Comparison of ENCODE assay signal across 23 mouse cellular contexts in genomic region chr12:91585206-91585605, GRCm38 (mm10). TPM values are rescaled to one million over a fixed set of nuclear protein-coding genes. Genes with fewer than 3 reads are reported as not detected.
DNase-seq lines count a peak whose midpoint lies in the region; ATAC-seq and TF ChIP-seq lines count a peak whose summit lies in the region.
"Had no signal": no experiment of that assay in that cellular context is flagged by ENCODE, and none has a peak within 500 bp of the region (broad histone marks: within the 10 kb centered on the region; RNA-seq: fewer than 3 reads in every experiment).

No protein-coding gene starts in this region.

- no peaks in the 10 kb centered on the region for H3K27me3 ChIP-seq in lung, postnatal 0 days (replicated peaks; ENCODE audit: insufficient read depth, low read length)
- H3K27me3 ChIP-seq: heart, embryonic 13.5 days; hindbrain, embryonic 13.5 days; intestine, embryonic 15.5 days had no signal

- H3K4me2 ChIP-seq in lung, postnatal 0 days (replicated peaks; ENCODE audit: low read depth, low read length), result no peak overlapping the region
- H3K4me2 ChIP-seq: heart, embryonic 13.5 days; hindbrain, embryonic 13.5 days; intestine, embryonic 15.5 days had no signal

- H3K4me1 ChIP-seq in lung, postnatal 0 days (ENCODE audit: insufficient read depth, low read depth, low read length), result peaks cover 8% of the 10 kb centered on the region; the same call in 1 of the 2 replicates

- no peak overlapping the region for H3K27ac ChIP-seq in lung, postnatal 0 days (ENCODE audit: low read length)
- H3K27ac ChIP-seq in layer of hippocampus, adult 2 months, result no peak overlapping the region
- H3K27ac ChIP-seq: gastrocnemius, adult 2 months; heart, embryonic 13.5 days; hindbrain, embryonic 13.5 days; intestine, embryonic 15.5 days; midbrain, embryonic 10.5 days; stomach, postnatal 0 days had no signal

- no peak for TF ChIP-seq CTCF in lung, postnatal 0 days (IDR thresholded peaks at IDR 0.05)
- TF ChIP-seq CTCF in layer of hippocampus, adult 2 months (conservative IDR thresholded peaks at IDR 0.05), result no peak

- no peaks in the 10 kb centered on the region for H3K9me3 ChIP-seq in lung, postnatal 0 days (ENCODE audit: low read length)
- H3K9me3 ChIP-seq: heart, embryonic 13.5 days; hindbrain, embryonic 13.5 days; intestine, embryonic 15.5 days; midbrain, embryonic 10.5 days had no signal

- intact Hi-C loops in heart, postnatal 36 days (cut with DNase I), result loop anchor here (10.0 kb wide), 1 partner anchor 200 kb away; the partner anchor contains the start of genes Cep128 and Tshr

- peak; percentile 15 for DNase-seq in lung, postnatal 36 days
- no peak for DNase-seq in lung, postnatal 0 days (ENCODE audit: low spot score)
- DNase-seq in left cerebral cortex, adult 18-20 months (ENCODE audit: low spot score in 2 of 2), result no peak
- DNase-seq in layer of hippocampus, adult 2 months (ENCODE audit: low spot score in 2 of 2), result no peak
- DNase-seq in heart, postnatal 36 days, result no peak
- DNase-seq: adrenal gland, postnatal 36 days; cerebellum, adult 18-20 months; cerebellum, postnatal 36 days; gastrocnemius, adult 2 months; kidney, adult 8-10 months; kidney, postnatal 10 days; lung, adult 18-20 months; lung, postnatal 14 days; thymus, adult 2 months had no signal

- no peaks in the 10 kb centered on the region for H3K36me3 ChIP-seq in lung, postnatal 0 days (ENCODE audit: insufficient read depth, low read length)

- TF ChIP-seq EP300 in lung, postnatal 0 days (IDR thresholded peaks at IDR 0.05), result no peak

- ATAC-seq in lung, postnatal 0 days, result no peak
- peak; percentile 27 for ATAC-seq in common myeloid progenitor, adult 5-6 weeks (replicated peaks; ENCODE audit: low read depth, poor library complexity, severe bottlenecking)
- ATAC-seq in megakaryocyte progenitor cell, adult 5-6 weeks (replicated peaks; ENCODE audit: poor library complexity), result peak; percentile 27
- ATAC-seq: forebrain, embryonic 14.5 days; intestine, embryonic 15.5 days; midbrain, embryonic 16.5 days had no signal

- no peak overlapping the region for H3K9ac ChIP-seq in lung, postnatal 0 days (replicated peaks; ENCODE audit: low read depth)
- H3K9ac ChIP-seq: heart, embryonic 13.5 days; hindbrain, embryonic 13.5 days; intestine, embryonic 15.5 days had no signal

- no peak overlapping the region for H3K4me3 ChIP-seq in lung, postnatal 0 days (ENCODE audit: low read depth, low read length)
- H3K4me3 ChIP-seq in layer of hippocampus, adult 2 months, result no peak overlapping the region
- H3K4me3 ChIP-seq: gastrocnemius, adult 2 months; heart, embryonic 13.5 days; hindbrain, embryonic 13.5 days; intestine, embryonic 15.5 days; midbrain, embryonic 10.5 days had no signal

- 80% methylated on average over 3 of the region's 3 CpGs for WGBS in lung, postnatal 0 days

RNA-seq across cellular contexts. Expression of gene Gtf2a1, which starts 5.1 kb away (rescaled TPM):
- polyA plus RNA-seq in lung, postnatal 0 days (2015; fragmentation: Nextera tagmentation; extraction: Ambion mirVana), result 25.0 and 30.3 TPM in 2 replicates
- 35.4 and 44.0 TPM in 2 replicates for total RNA-seq in common myeloid progenitor, adult 5-6 weeks (2017)
- 31.1 and 34.5 TPM in 2 replicates for total RNA-seq in megakaryocyte progenitor cell, adult 5-6 weeks (2015)
- 31.7 and 35.5 TPM in 2 replicates for total RNA-seq in megakaryocyte progenitor cell, adult 5-6 weeks (2017)
- 10 to 100 TPM; 47.8 to 49.3 TPM for total RNA-seq in left cerebral cortex, adult 18-20 months (2021)
- 10 to 100 TPM; 52.2 to 53.0 TPM for total RNA-seq in layer of hippocampus, adult 2 months (2021)
- total RNA-seq in heart, postnatal 36 days (2021), result 10 to 100 TPM; 26.9 to 32.8 TPM
